Mouse (Mus musculus) liver, adult (tissue): ENCODE data around the gene Epm2aip1.

ENCODE experiments used
- GATA4 ChIP-seq: IDR thresholded peaks from 2 replicates; pipeline ENCODE4 v1.6.1; 2014; ENCODE audit warnings: mild to moderate bottlenecking, low read length; ENCODE audit not compliant: insufficient replicate concordance

Epm2aip1 gene

DNA sequence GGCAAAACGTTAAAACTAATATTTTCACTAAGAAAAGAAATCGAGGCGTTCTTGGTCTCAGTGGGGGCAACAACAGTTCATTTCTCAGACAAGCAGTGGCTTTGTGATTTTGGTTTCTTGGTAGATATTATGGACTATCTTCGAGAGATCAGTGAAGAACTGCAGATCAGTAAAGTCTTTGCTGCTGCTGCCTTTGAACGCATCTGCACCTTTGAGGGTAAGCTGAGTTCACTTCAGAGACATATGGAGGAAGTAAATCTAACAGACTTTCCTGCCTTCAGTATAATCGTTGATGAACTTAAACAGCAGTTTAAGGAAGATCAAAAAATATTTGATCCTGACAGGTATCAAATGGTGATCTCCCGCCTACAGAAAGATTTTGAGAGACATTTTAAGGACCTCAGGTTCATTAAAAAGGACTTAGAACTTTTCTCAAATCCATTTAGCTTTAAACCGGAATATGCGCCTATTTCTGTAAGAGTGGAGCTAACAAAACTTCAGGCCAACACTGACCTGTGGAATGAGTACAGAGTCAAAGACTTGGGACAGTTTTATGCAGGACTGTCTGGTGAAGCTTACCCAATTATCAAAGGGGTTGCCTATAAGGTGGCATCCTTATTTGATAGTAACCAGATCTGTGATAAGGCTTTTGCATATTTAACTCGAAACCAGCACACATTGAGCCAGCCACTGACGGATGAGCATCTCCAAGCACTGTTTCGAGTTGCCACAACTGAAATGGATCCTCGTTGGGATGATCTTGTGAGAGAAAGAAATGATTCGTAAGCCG lies 1.5 kb downstream of the Epm2aip1 start:
- no peak for TF ChIP-seq GATA4

DNA sequence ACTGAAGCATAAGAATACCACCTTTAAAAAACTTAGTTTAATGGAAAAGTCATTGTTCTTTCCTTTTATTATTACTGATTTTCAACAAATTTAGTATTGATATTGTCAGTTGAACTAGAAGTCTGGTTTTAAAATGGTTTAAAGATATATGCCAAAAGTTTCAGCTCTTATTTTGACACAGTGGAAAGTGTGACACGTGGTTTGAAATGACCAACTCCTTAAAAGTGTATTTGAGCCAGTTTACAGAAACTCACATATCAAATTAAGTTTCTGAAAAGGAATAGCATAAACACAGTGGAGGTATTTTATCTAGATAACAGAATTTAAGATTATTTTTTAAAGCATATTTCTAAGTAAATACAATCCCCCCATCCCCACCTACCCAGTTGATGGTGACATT lies 2.2 kb downstream of the Epm2aip1 start:
- TF ChIP-seq GATA4: no peak

DNA sequence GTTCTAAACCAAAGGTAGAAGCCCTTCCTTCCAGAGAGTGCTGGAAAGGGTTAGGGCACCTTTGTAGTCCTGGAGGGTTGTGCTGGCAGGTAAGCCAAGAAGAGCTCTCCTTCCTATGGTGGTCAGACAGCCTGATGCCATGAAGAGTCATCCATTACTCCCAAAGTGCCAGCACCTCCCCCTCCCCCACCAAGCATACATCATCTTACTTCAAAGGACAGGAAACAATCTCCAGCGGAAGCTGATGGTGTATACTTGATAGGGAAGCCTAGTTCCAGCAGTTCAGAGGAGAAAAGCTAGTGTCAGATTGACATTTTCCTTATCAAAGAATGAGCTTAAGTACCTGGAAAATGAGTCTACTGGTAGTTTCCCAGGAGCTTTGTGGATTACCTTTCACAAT lies 3.4 kb downstream of the Epm2aip1 start:
- no peak for TF ChIP-seq GATA4

DNA sequence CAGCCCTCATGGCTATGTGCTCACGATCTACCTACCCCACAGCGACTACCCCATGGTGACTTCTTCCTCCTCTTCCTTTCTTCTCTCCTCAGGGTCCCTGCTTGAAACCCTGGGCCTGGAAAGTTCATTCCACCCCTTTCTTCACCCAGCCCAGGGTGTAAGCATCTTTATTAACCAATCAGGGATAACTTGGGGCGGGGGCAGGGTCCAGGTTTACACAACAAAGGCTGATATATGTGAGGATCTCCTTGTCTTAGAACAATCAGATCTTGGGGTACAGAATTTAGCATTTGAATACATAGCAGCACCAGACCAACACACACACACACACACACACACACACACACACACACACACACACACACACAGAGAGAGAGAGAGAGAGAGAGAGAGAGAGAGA lies 13.3 kb downstream of the Epm2aip1 start:
- TF ChIP-seq GATA4: no peak

DNA sequence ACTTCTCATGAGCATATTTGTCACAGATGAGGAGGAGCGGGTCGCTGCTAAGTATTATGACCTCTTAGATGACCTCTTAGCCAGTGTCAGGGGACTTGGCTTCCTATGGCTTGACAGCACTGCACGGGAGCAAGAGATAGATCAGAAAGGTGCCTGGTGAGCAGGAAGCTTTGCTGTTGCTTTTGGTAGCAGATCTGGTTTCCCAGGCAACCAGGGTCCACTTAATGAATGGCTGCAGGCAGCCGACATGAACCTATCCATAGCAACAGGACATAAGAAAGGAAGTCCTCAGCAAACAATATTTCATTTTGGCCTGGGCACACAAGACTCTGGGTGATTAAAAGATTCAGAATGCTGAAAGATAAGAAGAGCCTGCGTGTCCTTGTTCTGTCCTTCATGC lies 13.9 kb downstream of the Epm2aip1 start:
- no peak for TF ChIP-seq GATA4

DNA sequence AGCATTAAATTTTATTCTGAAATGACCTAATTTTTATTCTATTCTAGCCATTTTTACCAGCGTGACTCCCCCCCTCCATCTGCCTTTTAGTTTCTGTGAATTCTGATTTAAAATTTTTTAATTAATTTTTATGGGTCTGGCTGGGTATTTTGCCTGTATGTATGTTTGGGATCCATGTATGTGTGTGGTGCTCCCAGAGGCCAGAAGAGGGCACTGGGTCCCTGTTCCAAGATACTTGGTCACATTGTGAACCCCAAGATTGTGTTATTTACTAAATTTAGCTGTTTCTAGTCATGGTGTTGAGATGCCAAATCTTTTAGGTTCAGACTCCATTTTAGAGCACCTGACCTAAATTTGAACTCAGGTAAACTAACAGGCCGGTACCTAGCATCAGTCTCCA lies 14.7 kb downstream of the Epm2aip1 start:
- no peak for TF ChIP-seq GATA4

DNA sequence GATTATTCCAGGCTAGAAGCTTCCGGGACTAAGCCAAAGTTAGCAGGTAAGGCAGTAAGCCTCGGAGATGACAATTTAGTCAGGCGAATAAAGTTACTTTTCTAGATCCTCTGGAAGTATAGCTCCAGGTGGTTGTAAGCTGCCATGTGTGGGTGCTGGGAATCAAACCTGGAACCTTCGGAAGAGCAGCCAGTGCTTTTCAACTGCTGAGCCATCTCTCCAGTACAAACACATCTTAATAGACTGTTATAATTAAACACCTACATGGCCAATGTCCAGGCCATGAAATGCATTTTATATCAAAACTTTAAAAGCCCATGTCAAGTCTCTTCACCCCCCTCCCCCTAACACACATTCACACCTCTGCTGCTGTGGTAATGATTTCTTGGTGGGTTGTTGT lies 16.2 kb downstream of the Epm2aip1 start:
- no peak for TF ChIP-seq GATA4

DNA sequence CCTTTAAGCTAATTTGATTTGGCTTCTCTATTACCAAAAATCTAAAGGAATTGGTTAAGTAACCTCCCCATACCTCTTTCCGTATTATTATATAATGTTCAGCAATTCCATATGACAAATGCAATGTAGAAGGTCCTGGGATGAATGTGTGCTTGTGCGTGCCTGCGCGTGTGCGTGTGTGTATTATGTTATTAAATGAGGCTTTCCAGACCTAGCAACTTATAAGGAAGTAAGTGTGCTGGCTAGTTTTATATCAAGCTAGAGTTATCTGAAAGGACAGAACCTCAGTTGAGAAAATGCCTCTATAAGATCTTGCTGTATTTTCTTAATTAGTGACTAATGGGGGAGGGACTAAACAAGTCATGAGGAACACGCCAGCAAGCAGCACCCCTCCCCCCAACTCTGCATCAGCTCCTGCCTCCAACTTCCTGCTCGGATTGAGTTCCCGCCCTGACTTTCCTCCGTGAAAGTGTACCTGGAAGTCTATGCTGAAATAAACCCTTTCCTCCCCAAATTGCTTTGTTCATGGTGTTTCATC lies 17.6 kb downstream of the Epm2aip1 start:
- no peak for TF ChIP-seq GATA4

DNA sequence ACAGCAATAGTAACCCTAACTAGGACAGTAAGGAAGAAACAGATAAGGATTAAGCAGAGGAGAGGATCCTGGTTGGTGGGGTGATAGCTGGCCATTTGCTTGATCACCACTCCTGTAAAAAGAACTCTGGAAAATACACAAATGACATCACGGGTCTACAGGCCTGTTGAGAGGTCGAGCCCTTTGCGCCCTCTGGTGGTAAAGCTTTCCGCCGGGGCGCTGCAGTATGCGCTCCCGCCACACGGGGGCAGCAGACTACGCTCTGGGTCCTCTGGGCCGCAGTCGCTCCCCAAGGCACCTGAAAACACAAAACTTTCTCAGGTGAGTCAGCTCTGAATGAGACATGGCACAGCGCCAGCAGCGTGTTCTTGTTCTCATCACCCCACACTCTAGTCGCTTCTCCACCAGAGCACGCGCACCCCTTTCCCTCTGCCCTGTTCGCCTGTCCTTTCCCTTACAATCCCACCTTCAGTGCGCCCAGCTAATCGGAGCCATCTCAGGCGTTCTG lies 18.2 kb downstream of the Epm2aip1 start:
- TF ChIP-seq GATA4: no peak

DNA sequence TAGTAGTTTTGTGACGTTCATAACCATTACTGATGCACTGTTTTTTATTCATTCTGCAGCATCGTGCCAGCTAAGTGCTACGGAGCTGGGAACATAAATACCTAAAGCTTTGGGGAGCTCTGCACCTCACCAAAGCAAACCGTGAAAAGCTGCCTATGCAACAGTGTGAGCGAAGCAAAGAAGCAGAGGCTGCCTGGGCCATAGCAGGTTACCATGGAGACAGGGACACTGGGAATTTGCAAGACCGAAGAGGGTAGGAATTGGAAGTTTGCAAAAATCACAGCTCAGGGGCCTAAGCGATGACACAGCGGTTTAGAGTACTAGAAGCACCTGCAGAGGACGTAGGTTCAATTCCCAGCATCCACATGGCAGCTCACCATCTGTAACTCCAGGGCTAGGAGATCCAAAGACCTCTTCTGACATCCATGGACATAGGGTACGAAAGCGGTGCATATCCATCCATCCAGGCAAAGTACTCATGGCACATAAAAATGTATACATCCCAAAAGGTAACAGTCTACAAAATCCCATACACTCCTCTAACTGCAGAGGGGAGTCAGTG lies 18.9 kb downstream of the Epm2aip1 start:
- no peak for TF ChIP-seq GATA4

DNA sequence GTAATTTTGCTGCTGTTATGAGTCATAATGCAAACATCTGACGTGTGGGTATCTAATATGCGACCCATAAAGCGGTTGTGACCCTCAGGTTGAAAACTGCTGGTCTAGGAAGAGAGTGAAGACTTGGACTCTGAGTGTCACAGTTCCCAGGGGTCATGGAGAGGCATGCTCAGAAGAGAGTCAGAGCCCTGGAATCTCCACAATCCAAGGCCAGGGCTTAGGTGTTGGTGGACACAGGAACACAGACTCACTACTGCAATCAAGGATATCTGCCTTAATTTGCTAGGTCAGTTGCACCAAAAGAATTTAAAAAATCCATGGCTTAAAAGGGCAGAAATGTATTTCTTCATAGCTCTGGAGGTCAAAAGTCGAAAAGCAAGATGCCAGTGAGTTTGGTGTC lies 21.5 kb downstream of the Epm2aip1 start:
- no peak for TF ChIP-seq GATA4

DNA sequence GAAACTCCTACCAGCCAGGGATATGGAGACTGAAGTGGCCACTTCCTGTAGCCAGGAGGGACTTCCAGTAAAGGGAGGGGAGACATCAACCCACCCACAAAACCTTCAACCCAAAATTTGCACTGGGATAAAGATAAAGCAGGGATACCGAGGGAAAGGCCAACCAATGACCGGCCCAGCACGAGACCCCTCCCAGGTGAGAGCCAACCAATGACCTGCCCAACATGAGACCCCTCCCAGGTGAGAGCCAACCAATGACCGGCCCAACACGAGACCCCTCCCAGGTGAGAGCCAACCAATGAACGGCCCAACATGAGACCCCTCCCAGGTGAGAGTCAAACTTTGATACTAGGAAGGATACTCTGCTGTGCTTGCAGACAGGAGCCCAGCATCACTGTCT lies 23.2 kb downstream of the Epm2aip1 start:
- TF ChIP-seq GATA4: no peak

DNA sequence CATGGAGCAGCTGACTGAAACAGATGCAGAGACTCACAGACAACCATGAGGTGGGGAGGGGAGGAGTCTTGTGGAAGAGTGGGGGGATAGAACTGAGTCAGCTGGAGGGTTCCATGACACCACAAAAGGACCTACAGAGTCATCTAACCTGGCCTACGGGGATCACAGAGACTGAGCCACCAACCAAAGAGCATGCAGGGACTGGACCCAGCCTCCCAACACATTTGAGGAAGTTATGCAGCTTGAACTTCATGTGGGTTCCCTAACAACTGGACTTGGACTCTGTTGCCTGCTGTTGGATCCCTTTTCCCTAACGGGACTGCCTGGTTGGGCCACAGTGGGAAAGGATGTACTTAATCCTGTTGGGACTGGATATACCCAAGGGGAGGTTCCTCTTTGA lies 23.6 kb downstream of the Epm2aip1 start:
- TF ChIP-seq GATA4: no peak

DNA sequence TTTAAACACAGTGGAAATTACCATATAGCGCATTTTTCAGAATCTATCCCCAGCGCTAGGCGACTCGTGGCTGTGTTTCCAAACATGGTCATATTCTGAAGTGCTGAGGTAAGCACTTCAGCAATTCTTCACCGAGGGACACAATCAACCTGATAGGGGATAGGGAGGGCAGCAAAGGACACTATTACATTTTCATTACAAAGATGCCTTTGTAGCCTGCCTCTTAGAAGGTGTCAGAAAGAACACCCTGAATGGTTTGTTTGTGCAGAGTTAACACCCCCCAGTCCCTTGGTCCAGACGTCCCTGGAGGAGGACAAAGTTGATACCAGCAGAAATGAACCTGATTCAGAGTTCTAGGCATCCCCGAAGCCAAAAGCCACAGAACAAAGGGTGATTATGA lies 24.7 kb downstream of the Epm2aip1 start:
- TF ChIP-seq GATA4: no peak

DNA sequence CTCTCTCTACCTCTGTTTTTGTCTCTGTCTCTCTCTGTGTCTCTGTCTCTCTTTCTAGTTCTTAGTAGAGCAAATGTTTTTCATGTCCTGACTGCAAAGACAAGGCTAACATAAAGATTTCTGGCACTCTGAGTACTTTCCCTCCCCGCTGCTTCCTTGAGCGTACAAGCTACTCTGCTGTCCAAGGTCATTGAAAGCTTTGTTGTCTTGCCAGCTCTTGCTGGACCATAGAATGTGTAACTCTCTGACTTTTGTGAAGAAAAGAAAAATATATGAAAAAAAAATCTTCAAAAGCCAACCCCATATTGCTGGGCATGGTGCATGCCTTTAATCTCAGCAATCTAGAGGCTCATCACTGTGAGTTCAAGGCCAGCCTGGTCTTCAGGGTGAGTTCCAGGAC lies 26.9 kb downstream of the Epm2aip1 start:
- no peak for TF ChIP-seq GATA4

DNA sequence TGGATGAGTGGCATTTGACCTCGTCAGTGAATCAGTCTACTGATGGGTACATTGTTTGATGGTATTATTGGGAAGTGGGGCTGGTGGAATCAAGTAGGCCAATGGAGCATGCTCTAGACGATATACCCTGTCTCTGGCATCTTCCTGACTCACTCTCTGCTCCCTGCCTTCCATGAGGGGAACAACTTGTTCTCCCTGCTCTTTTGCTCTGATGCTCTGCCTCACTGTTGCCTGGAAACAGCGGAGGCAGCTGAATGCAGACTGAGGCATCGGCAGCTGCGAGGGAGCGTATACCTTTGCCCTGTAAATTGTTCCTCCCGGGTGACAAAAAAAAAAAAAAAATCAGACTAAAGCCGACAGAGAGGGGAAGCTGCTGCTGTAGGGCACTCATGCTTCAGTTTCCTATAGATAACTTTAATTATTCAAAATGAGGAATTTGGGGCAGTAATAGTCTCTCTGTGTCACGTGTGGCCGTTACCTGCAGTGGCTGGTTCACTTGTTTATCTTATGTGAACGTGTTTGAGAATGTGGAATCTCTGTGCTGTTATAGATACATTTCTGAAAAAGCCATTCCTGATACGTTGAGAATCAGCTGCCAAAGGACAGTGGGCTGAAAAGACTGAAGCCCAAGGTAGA lies 30.6 kb downstream of the Epm2aip1 start:
- no peak for TF ChIP-seq GATA4
